Mouse (Mus musculus) C2C12 (cell line): Measurements from ENCODE around the gene Agpat1. TPM values are rescaled to one million over a fixed set of nuclear protein-coding genes. Genes with fewer than 3 reads are reported as not detected.
A peak's percentile ranks its signal among the peaks of the same experiment; 100 is the strongest.

Experiments
- H3K27me3 ChIP-seq: one replicate; pipeline ENCODE4 v1.6.1; 2011; ENCODE audit not compliant: control insufficient read depth, insufficient read depth, insufficient read length
- H3K36me3 ChIP-seq: one replicate; pipeline ENCODE4 v1.6.1; 2011; ENCODE audit not compliant: control insufficient read depth, insufficient read depth
- H3K4me3 ChIP-seq: one replicate; pipeline ENCODE4 v1.5.1; 2011; ENCODE audit warnings: mild to moderate bottlenecking, control low read depth; ENCODE audit not compliant: poor library complexity, insufficient read depth, severe bottlenecking
- H3K79me2 ChIP-seq: one replicate; pipeline ENCODE4 v1.6.1; 2011; ENCODE audit not compliant: control insufficient read depth, insufficient read depth
- H3K79me3 ChIP-seq: one replicate; pipeline ENCODE4 v1.6.1; 2011; ENCODE audit warnings: low read depth, control low read depth
- H3ac ChIP-seq: one replicate; pipeline ENCODE3; 2011; ENCODE audit warnings: low read depth; ENCODE audit not compliant: control insufficient read depth, insufficient read length
- CEBPB ChIP-seq: IDR thresholded peaks from one replicate; pipeline ENCODE4 v1.6.1; 2011; ENCODE audit warnings: low read depth, mild to moderate bottlenecking, control low read depth, moderate library complexity
- CTCF ChIP-seq: IDR thresholded peaks from one replicate; pipeline ENCODE4 v1.5.1; 2011; ENCODE audit not compliant: control insufficient read depth, insufficient read depth, insufficient read length
- FOSL1 ChIP-seq: IDR thresholded peaks from one replicate; pipeline ENCODE4 v1.8.0; 2011; ENCODE audit warnings: mild to moderate bottlenecking, low read length; ENCODE audit not compliant: poor library complexity, insufficient read depth, severe bottlenecking
- MAX ChIP-seq: IDR thresholded peaks from one replicate; pipeline ENCODE4 v1.6.1; 2011; ENCODE audit warnings: mild to moderate bottlenecking, control low read depth
- MYOD1 ChIP-seq: IDR thresholded peaks from one replicate; pipeline ENCODE4 v1.6.1; 2011; ENCODE audit warnings: low read depth; ENCODE audit not compliant: control insufficient read depth, insufficient read length
- MYOG ChIP-seq: IDR thresholded peaks from one replicate; pipeline ENCODE4 v1.6.1; 2011; ENCODE audit not compliant: control insufficient read depth, insufficient read length; ENCODE audit errors: extremely low read depth
- USF1 ChIP-seq: IDR thresholded peaks from one replicate; pipeline ENCODE4 v1.6.1; 2011; ENCODE audit warnings: low read depth, mild to moderate bottlenecking, control low read depth, moderate library complexity
- polyA plus RNA-seq: library from polyadenylated mRNA; unstranded; fragments of >200 nt; fragmentation: generic; extraction: Trizol; gene quantifications from one replicate; pipeline ENCODE4 v1.2.1, GENCODE M21; 2012; ENCODE audit warnings: missing spikeins

The Agpat1 gene
- polyA plus RNA-seq, 1 experiment = 73.9 TPM

GRCm38 (mm10) chr17:34650781-34651180, 46.7 kb downstream of the Agpat1 start:
- H3K36me3 ChIP-seq = peaks cover 7% of the 10 kb centered on the region
- no peaks in the 10 kb centered on the region for H3K27me3 ChIP-seq
- H3K79me2 ChIP-seq = peaks cover 6% of the 10 kb centered on the region
- no peak overlapping the region for H3ac ChIP-seq
- no peak for TF ChIP-seq FOSL1
- H3K79me3 ChIP-seq = peaks cover 3% of the 10 kb centered on the region
- no peak overlapping the region for H3K4me3 ChIP-seq

GRCm38 (mm10) chr17:34651507-34652221, 47.6 kb downstream of the Agpat1 start:
- Histone ChIP-seq H3K79me3 (peaks cover 3% of the 10 kb centered on the region), H3ac (no peak overlapping the region), H3K4me3 (no peak overlapping the region), H3K79me2 (peaks cover 6% of the 10 kb centered on the region), H3K36me3 (peaks cover 7% of the 10 kb centered on the region), H3K27me3 (no peaks in the 10 kb centered on the region)
- TF ChIP-seq MAX (no peak), CTCF (peak; percentile 65), FOSL1 (no peak), MYOD1 (no peak), USF1 (no peak)

- Histone ChIP-seq H3K4me3 (no peak overlapping the region), H3K79me2 (peaks cover 6% of the 10 kb centered on the region), H3ac (no peak overlapping the region), H3K36me3 (peaks cover 7% of the 10 kb centered on the region), H3K27me3 (peaks cover 4% of the 10 kb centered on the region), H3K79me3 (peaks cover 2% of the 10 kb centered on the region)
- TF ChIP-seq CTCF (no peak), MAX (no peak), MYOD1 (no peak), CEBPB (no peak), FOSL1 (no peak), USF1 (no peak), MYOG (no peak)
These were observed 48.5 kb downstream of the Agpat1 start for GRCm38 (mm10) chr17:34652546-34652945.

GRCm38 (mm10) chr17:34652985-34653384, 48.9 kb downstream of the Agpat1 start:
- Histone ChIP-seq H3K79me2 (peaks cover 4% of the 10 kb centered on the region), H3K36me3 (peaks cover 7% of the 10 kb centered on the region)
- TF ChIP-seq MAX (no peak), MYOD1 (no peak), CEBPB (no peak), FOSL1 (no peak), USF1 (no peak), MYOG (no peak), CTCF (no peak)

GRCm38 (mm10) chr17:34653746-34654285, 49.8 kb downstream of the Agpat1 start:
- no peak overlapping the region for H3K4me3 ChIP-seq
- TF ChIP-seq USF1 (no peak), CEBPB (no peak), CTCF (no peak), MYOG (no peak), MYOD1 (no peak), MAX (no peak), FOSL1 (no peak)
- peaks cover 7% of the 10 kb centered on the region for H3K36me3 ChIP-seq
- H3K27me3 ChIP-seq = peaks cover 4% of the 10 kb centered on the region
- H3K79me2 ChIP-seq = no peaks in the 10 kb centered on the region
- H3ac ChIP-seq = no peak overlapping the region
- H3K79me3 ChIP-seq = no peaks in the 10 kb centered on the region

More at GRCm38 (mm10) chr17:34652985-34653384, 48.9 kb downstream of the Agpat1 start:
- no peak overlapping the region for H3ac ChIP-seq
- H3K27me3 ChIP-seq = peaks cover 4% of the 10 kb centered on the region
- no peaks in the 10 kb centered on the region for H3K79me3 ChIP-seq
- no peak overlapping the region for H3K4me3 ChIP-seq

- Histone ChIP-seq H3K4me3 (no peak overlapping the region), H3K36me3 (peaks cover 7% of the 10 kb centered on the region), H3K79me3 (no peaks in the 10 kb centered on the region), H3K27me3 (peaks cover 10% of the 10 kb centered on the region), H3K79me2 (no peaks in the 10 kb centered on the region), H3ac (no peak overlapping the region)
- TF ChIP-seq FOSL1 (no peak), USF1 (no peak), MYOD1 (no peak), MAX (no peak), MYOG (no peak), CTCF (no peak), CEBPB (no peak)
These were observed 50.3 kb downstream of the Agpat1 start for GRCm38 (mm10) chr17:34654392-34654791.
